Mouse (Mus musculus) hindbrain, embryonic 12.5 days (tissue): ENCODE measurements around the gene Csmd2. TPM values are rescaled to one million over a fixed set of nuclear protein-coding genes. Genes with fewer than 3 reads are reported as not detected.

Source experiments
- ATAC-seq: fragments of 200-750 bp; cut with Nextera tagmentation; 2 replicates; pipeline ENCODE4 v1.8.0; 2017; ENCODE audit warnings: moderate TSS enrichment; ENCODE audit not compliant: low FRiP score
- H3K27ac ChIP-seq: fragments of 300-500 bp; sonication (generic); 2 replicates; pipeline ENCODE4 v1.5.1; 2016; ENCODE audit warnings: mild to moderate bottlenecking
- H3K27me3 ChIP-seq: fragments of 300-500 bp; sonication (generic); 2 replicates; pipeline ENCODE4 v1.6.1; 2016; ENCODE audit warnings: mild to moderate bottlenecking
- H3K36me3 ChIP-seq: fragments of 300-500 bp; sonication (generic); 2 replicates; pipeline ENCODE4 v1.6.1; 2016; ENCODE audit warnings: mild to moderate bottlenecking
- H3K4me1 ChIP-seq: fragments of 300-500 bp; sonication (generic); 2 replicates; pipeline ENCODE4 v1.6.1; 2016
- H3K4me2 ChIP-seq: fragments of 300-500 bp; sonication (generic); replicated peaks from 2 replicates; pipeline ENCODE4 v1.6.1; 2016; ENCODE audit warnings: mild to moderate bottlenecking
- H3K4me3 ChIP-seq: fragments of 300-500 bp; sonication (generic); 2 replicates; pipeline ENCODE4 v1.5.1; 2016; ENCODE audit warnings: mild to moderate bottlenecking
- H3K9ac ChIP-seq: fragments of 300-500 bp; sonication (generic); 2 replicates; pipeline ENCODE4 v1.6.1; 2016; ENCODE audit warnings: mild to moderate bottlenecking, moderate library complexity
- H3K9me3 ChIP-seq: fragments of 300-500 bp; sonication (generic); replicated peaks from 2 replicates; pipeline ENCODE4 v1.6.1; 2016; ENCODE audit warnings: mild to moderate bottlenecking
- WGBS: fragments of 180-500 bp; shearing (Covaris S2); methylation state at CpG from one replicate; pipeline ENCODE4 v1.1.7; 2016; 5-methylcytosine and 5-hydroxymethylcytosine counted together
- polyA plus RNA-seq: library from polyadenylated mRNA; unstranded; fragments of >200 nt; fragmentation: Nextera tagmentation; extraction: Ambion mirVana; gene quantifications from 2 replicates; pipeline ENCODE4 v1.2.1, GENCODE M21; 2016

Csmd2 gene
- polyA plus RNA-seq, 1 experiment from 2014 or later = 5.4 TPM

DNA sequence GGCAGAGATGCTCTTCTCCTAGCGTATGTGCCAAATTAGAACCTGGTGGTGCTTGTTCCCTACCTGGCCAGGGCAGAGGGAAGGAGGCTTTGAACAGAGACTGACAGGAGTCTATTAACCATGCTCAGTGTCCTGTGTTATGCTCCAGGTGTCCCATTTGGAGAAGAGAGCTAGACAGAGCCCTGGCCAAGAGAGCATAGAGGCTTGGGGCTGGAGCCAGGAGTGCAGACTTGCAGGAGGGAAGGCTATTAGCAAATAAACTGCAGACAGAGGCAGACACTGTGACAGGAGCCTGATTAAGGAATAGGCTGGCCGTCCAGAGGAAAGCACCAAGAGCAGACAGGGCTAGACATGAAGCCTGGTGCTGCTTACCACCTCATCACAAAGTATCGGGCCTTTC is 164.4 kb downstream of the Csmd2 start:
- no peak for ATAC-seq
- H3K4me2 ChIP-seq = no peak overlapping the region
- H3K9ac ChIP-seq = no peak overlapping the region
- H3K9me3 ChIP-seq = no peaks in the 10 kb centered on the region
- no peak overlapping the region for H3K4me3 ChIP-seq
- peaks cover 9% of the 10 kb centered on the region; the same call in 1 of the 2 replicates for H3K4me1 ChIP-seq
- H3K36me3 ChIP-seq = no peaks in the 10 kb centered on the region
- H3K27me3 ChIP-seq = no peaks in the 10 kb centered on the region
- H3K27ac ChIP-seq = no peak overlapping the region
- 71% methylated on average over 3 of the region's 3 CpGs for WGBS

DNA sequence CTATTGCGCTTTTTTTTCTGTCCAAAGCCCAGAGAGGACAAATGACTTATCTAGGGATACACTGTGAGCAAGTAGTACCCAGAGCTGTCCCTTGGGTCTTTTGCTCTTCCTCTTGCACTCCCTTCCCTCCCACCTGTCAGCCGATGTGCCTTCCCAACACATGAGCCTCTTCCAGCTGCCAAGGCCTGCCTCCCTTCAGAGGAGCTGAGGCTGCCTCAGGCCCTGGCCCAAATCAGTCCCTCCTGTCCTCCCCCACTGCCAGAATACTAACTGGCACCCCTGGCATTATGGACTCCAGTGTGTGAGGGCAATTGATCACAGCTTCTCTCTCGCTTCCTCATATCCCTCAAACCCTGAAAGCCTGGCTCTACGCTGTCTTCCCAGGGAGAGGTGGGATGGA is 165.5 kb downstream of the Csmd2 start:
- no peaks in the 10 kb centered on the region for H3K9me3 ChIP-seq
- no peaks in the 10 kb centered on the region for H3K27me3 ChIP-seq
- ATAC-seq = no peak
- WGBS = 94% methylated on average over 4 of the region's 4 CpGs
- H3K9ac ChIP-seq = no peak overlapping the region
- H3K4me2 ChIP-seq = no peak overlapping the region
- no peaks in the 10 kb centered on the region for H3K36me3 ChIP-seq
- peaks cover 9% of the 10 kb centered on the region; the same call in 1 of the 2 replicates for H3K4me1 ChIP-seq
- no peak overlapping the region for H3K4me3 ChIP-seq
- no peak overlapping the region for H3K27ac ChIP-seq

DNA sequence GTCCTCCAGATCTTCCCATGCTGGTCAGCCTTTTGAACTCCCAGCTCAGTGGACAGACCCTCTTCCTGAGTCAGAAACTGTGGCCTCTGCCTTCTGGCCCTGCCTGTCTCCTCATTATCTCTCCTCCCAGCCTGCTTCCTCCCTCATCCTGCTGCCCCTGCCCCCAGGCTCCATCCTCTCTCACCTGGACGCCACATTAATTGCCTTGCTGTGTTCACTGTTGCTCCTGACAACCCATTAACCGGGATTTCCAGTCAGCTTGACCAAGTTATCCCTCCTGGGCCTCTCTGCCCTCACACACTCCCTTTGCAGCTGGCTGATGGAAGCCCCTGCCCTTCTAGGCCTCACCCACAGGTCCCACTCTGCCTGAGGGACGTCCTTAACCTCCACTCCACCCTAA is 167.6 kb downstream of the Csmd2 start:
- no peak for ATAC-seq
- Histone ChIP-seq H3K36me3 (no peaks in the 10 kb centered on the region), H3K4me1 (peaks cover 9% of the 10 kb centered on the region; the same call in 1 of the 2 replicates), H3K4me3 (no peak overlapping the region), H3K9me3 (no peaks in the 10 kb centered on the region), H3K27ac (no peak overlapping the region), H3K9ac (no peak overlapping the region), H3K4me2 (no peak overlapping the region), H3K27me3 (no peaks in the 10 kb centered on the region)
- 32% methylated on average over 3 of the region's 3 CpGs for WGBS

DNA sequence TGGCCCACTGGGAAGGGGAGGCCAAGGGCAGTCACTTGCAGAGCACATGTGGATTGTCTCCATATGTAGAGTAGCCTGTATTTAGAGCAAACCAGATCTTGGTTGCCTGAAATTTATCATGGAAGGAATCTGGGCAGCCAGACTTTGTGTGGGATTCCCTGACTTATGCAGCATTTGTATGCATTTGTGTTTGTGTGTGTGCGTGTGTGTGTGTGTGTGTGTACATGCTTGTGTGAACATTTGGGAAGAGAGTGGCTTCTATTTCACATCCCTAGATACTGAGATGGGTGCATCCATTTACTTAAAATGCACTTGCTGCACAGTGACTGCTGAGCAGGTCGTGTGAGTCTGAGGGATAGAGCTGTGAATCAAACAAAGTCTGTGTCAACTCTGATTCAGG is 173.0 kb downstream of the Csmd2 start:
- H3K9ac ChIP-seq = no peak overlapping the region
- H3K4me3 ChIP-seq = no peak overlapping the region
- H3K4me1 ChIP-seq = no peaks in the 10 kb centered on the region
- H3K9me3 ChIP-seq = no peaks in the 10 kb centered on the region
- no peak overlapping the region for H3K27ac ChIP-seq
- no peaks in the 10 kb centered on the region for H3K36me3 ChIP-seq
- WGBS = 77% methylated on average over 2 of the region's 2 CpGs
- ATAC-seq = no peak
- H3K4me2 ChIP-seq = no peak overlapping the region
- no peaks in the 10 kb centered on the region for H3K27me3 ChIP-seq

DNA sequence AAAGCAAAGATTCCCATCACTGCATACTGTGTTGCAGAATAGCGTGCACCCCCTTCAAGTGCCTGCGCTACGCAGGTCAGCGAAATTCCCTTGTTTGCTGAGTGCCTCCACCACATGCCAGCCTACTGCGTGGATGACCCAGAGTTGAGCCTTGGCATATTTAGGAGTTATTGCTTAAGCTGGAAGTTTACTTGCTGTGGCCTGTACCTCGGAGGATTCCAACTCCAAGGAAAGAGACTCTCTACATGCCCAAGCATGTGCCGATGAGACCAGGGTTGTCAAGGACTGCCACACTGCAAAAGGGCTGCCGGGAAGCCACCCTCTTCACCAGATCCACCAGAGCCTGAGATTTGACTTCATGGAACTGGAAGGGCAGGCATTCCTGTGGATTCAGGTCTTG is 182.5 kb downstream of the Csmd2 start:
- H3K36me3 ChIP-seq = no peaks in the 10 kb centered on the region
- H3K4me1 ChIP-seq = 0 out of 2 replicates have a peak, but pooled peaks cover 3% of the 10 kb centered on the region
- ATAC-seq = no peak
- H3K4me2 ChIP-seq = no peak overlapping the region
- no peak overlapping the region for H3K9ac ChIP-seq
- H3K4me3 ChIP-seq = no peak overlapping the region
- H3K27me3 ChIP-seq = no peaks in the 10 kb centered on the region
- WGBS = 93% methylated on average over 8 of the region's 8 CpGs
- no peaks in the 10 kb centered on the region for H3K9me3 ChIP-seq
- no peak overlapping the region for H3K27ac ChIP-seq

DNA sequence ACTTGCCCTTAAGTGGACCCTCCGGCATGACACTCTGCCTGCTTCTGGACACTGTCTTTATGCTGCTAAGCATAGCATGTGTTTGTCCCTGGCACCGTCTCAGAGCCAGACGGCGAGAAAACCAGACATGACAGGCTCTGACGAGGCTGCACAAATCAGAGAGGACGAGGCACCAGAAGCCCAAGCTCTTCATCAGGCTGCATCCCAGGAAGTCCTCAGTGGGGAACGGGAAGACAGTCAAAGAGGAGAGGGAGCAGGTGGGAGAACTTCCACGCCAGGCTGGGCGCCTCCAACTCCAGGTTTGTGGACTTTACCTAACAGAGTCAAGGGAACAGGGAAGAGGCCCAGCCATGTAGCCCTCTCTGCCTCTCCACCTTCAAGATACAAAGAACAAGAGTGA is 183.6 kb downstream of the Csmd2 start:
- Histone ChIP-seq H3K36me3 (no peaks in the 10 kb centered on the region), H3K9me3 (no peaks in the 10 kb centered on the region), H3K4me3 (no peak overlapping the region), H3K9ac (no peak overlapping the region), H3K27me3 (no peaks in the 10 kb centered on the region), H3K27ac (no peak overlapping the region), H3K4me1 (peaks cover 7% of the 10 kb centered on the region; the same call in 1 of the 2 replicates), H3K4me2 (no peak overlapping the region)
- 84% methylated on average over 9 of the region's 9 CpGs for WGBS
- no peak for ATAC-seq

DNA sequence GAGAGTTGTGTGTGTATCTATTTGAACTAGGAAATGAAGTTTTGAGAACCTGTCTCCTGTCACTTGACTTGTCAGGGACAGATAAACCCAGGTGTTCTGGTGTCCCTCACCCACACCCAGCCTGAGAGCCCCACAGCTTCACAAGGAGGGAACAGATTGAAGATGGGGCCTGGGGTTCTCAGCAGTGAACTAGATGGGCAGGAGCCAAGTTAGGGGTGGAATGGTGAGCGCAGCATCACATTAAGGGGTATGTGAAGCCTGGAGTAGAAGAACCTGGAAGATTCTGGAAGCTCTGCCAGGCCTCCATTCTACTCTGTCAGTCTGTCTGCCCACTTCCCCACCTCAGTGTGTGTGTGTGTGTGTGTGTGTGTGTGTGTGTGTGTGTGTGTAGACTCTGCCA is 184.0 kb downstream of the Csmd2 start:
- Histone ChIP-seq H3K36me3 (no peaks in the 10 kb centered on the region), H3K27ac (no peak overlapping the region), H3K9ac (no peak overlapping the region), H3K4me2 (no peak overlapping the region), H3K9me3 (no peaks in the 10 kb centered on the region), H3K4me1 (peaks cover 11% of the 10 kb centered on the region; the same call in 1 of the 2 replicates), H3K27me3 (no peaks in the 10 kb centered on the region), H3K4me3 (no peak overlapping the region)
- no peak for ATAC-seq
- WGBS = 100% methylated on average over 1 of the region's 1 CpGs

DNA sequence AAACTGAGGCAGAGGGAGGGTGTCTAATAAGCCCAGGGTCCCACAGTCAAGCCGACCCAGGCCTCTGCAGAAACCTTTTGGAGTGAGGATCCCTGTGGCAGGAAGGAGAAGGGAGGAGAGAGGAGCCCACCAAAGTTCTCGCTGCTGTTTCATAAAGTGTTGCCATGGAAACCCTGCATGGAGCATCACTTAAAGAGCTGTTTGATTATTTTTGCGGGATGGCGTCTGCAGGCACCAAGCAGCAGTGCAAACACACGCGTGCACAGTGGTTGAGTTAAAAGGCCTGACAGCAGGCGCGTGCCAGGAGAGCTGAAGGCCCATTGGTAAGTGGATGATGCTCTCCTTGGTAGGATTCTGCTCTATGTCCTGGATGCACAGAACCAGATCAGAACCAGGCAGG is 191.3 kb downstream of the Csmd2 start:
- no peak for ATAC-seq
- Histone ChIP-seq H3K36me3 (no peaks in the 10 kb centered on the region), H3K27ac (no peak overlapping the region), H3K9me3 (no peaks in the 10 kb centered on the region), H3K4me3 (no peak overlapping the region), H3K27me3 (no peaks in the 10 kb centered on the region), H3K9ac (no peak overlapping the region), H3K4me1 (peaks cover 16% of the 10 kb centered on the region; the same call in 1 of the 2 replicates), H3K4me2 (no peak overlapping the region)
- 65% methylated on average over 8 of the region's 8 CpGs for WGBS

DNA sequence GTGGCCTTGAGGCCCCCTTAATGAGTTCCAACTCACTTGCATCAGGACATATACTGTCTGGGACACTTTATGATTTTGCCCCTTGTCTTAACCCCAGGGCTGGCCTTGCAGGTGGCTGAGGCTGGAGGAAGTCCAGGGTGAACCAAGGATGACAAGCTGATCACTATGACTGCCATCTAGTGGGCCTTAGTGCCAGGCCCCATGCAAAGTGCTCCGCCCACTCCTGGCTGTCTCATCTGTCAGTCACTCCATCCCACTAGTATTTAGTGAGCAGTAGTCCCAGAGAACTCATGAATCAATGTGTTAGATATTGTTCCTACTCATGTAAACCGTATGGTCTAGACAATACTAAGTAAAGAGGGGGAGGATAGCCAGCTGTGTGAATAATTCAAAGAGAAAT is 191.9 kb downstream of the Csmd2 start:
- no peaks in the 10 kb centered on the region for H3K9me3 ChIP-seq
- ATAC-seq = no peak
- H3K27ac ChIP-seq = no peak overlapping the region
- H3K9ac ChIP-seq = no peak overlapping the region
- H3K27me3 ChIP-seq = no peaks in the 10 kb centered on the region
- H3K4me3 ChIP-seq = no peak overlapping the region
- H3K36me3 ChIP-seq = no peaks in the 10 kb centered on the region
- H3K4me2 ChIP-seq = no peak overlapping the region
- peaks cover 20% of the 10 kb centered on the region; the same call in 1 of the 2 replicates for H3K4me1 ChIP-seq
- WGBS = 82% methylated on average over 2 of the region's 2 CpGs

DNA sequence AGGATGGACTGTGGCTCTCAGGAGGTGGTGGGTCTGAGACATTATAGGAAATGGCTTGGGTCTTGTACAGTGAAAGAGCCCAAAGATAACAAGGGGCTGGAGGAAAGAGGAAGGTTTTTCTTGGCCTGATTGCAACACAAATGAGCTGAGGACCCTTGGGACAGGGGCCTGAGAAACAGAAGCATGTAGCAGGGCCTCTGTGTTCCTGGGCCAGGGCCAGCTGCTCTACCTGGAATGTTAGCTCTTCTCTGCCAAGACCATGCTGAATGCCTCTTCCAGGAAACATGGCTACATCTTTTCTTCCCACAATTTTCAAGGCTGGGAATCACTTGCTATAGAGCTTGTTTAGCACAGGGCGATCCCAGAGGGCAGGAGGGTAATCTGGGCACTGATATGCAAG is 197.1 kb downstream of the Csmd2 start:
- Histone ChIP-seq H3K9me3 (no peaks in the 10 kb centered on the region), H3K36me3 (no peaks in the 10 kb centered on the region), H3K27me3 (no peaks in the 10 kb centered on the region), H3K4me2 (no peak overlapping the region), H3K4me1 (peaks cover 18% of the 10 kb centered on the region; the same call in 1 of the 2 replicates), H3K9ac (no peak overlapping the region), H3K4me3 (no peak overlapping the region), H3K27ac (no peak overlapping the region)
- WGBS = 95% methylated on average over 1 of the region's 1 CpGs
- ATAC-seq = no peak

DNA sequence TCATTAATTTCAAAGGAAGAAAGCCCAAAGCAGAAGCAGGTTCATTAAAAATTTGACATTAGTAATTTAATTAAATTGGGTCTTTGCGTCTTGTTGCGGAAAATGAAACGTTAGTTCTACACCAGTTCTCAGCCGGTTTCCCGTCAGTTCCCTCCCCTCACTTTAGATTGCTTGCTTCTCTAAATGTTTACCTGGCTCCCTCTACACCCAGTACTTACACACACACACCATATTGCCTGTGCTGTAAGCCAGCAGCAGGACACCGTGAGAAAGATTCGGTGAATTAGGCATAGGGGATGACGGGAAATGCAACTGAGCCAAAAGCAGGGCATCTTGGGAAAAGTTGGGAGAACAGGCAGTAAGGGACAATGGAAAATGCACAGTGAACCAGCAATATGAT is 206.8 kb downstream of the Csmd2 start:
- no peak overlapping the region for H3K9ac ChIP-seq
- no peaks in the 10 kb centered on the region for H3K36me3 ChIP-seq
- H3K27me3 ChIP-seq = no peaks in the 10 kb centered on the region
- H3K4me1 ChIP-seq = no peaks in the 10 kb centered on the region
- no peaks in the 10 kb centered on the region for H3K9me3 ChIP-seq
- no peak overlapping the region for H3K4me3 ChIP-seq
- 89% methylated on average over 8 of the region's 8 CpGs for WGBS
- H3K27ac ChIP-seq = no peak overlapping the region
- no peak for ATAC-seq
- H3K4me2 ChIP-seq = no peak overlapping the region

DNA sequence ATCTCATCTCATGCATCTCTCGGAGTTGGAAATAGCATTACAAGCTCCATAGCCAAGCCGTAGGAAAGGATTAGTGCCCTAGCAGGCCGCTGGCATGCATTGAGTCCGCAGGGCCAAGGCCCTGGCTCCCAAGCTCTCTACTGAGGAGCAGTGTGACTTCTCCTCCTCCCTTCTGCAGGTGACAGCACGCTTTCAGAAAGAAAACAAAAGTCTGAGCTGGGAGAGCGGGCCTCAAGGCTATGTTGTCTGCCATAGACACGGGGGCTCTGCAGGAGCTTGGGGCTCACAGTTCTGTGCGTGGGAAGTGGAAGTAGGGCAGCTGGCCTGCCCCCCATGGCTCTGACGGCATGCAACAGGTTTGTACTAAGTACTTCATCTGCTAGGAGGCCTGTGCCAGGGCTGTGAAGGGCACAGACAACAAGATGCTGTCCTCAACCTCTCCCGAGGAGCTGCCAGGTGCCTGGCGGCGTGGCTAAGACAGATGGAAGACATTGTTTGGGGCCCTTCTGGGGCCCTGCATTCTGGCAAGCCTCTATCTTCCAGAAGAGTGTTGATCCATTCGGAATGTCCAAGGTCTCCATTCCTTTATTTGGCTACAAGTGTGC is 230.4 kb downstream of the Csmd2 start:
- Histone ChIP-seq H3K4me3 (no peak overlapping the region), H3K4me2 (no peak overlapping the region), H3K36me3 (no peaks in the 10 kb centered on the region), H3K27me3 (peaks cover 2% of the 10 kb centered on the region; the same call in 1 of the 2 replicates), H3K4me1 (0 out of 2 replicates have a peak, but pooled peaks cover 2% of the 10 kb centered on the region), H3K27ac (no peak overlapping the region), H3K9me3 (no peaks in the 10 kb centered on the region), H3K9ac (no peak overlapping the region)
- no peak for ATAC-seq
- 68% methylated on average over 13 of the region's 13 CpGs for WGBS

DNA sequence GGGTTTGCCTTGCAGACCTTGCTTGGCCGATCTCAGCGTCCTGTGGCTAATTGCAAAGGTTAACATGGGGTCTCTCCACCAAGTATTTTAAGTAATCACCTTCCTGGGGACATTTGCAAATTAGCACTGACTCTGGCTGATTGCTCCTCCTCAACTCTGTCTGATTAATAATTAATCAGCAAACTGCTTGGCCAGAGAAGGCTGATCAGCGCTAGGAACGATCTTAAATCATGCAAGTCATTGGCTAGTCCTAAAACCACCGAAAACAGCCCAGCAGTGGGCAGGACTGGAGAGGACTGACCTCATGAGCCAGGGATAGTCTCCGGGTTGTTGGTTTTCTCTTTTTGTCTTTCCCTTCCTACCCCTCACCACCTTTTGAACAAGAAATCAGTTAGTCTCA is 236.8 kb downstream of the Csmd2 start:
- Histone ChIP-seq H3K4me1 (peaks cover 26% of the 10 kb centered on the region), H3K4me3 (no peak overlapping the region), H3K9me3 (no peaks in the 10 kb centered on the region), H3K9ac (no peak overlapping the region), H3K27ac (no peak overlapping the region), H3K27me3 (peaks cover 2% of the 10 kb centered on the region; the same call in 1 of the 2 replicates), H3K36me3 (no peaks in the 10 kb centered on the region), H3K4me2 (no peak overlapping the region)
- no peak for ATAC-seq
- WGBS = 56% methylated on average over 6 of the region's 6 CpGs
